Mouse (Mus musculus) frontal cortex, postnatal 14 days (tissue): ENCODE results near the gene Hist3h2ba.

Experiments used
- DNase-seq, 2 experiments: peaks; one replicate each; pipeline ENCODE4 v3.0.0; 2022; ENCODE audit warnings: low spot score in 2 of 2

The Hist3h2ba gene

GRCm38 (mm10) chr11:58963543-58963942 is 14.8 kb downstream of the Hist3h2ba start:
- peak in 1 of 2 experiments; percentile 22 for DNase-seq

DNA sequence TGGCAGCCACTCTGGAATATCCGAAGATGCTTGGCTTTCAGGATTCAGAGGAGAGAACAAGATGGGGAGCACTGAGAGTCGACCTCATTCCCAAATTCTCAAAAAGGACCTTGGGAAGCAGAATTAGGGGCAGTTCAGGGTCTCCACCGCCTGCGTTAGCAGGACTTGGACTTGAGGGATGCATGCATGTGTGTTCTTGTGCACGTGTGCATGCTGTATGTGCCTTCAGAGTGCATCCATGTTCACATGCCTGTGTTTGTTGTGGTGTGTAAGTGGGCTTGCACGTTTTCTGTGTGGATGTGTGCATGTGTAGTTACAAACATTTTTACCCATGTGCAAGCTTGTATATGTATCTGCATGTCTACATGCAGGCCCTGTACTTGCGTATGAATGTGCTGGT is 15.5 kb downstream of the Hist3h2ba start:
- DNase-seq = peak in 1 of 2 experiments; percentile 2

DNA sequence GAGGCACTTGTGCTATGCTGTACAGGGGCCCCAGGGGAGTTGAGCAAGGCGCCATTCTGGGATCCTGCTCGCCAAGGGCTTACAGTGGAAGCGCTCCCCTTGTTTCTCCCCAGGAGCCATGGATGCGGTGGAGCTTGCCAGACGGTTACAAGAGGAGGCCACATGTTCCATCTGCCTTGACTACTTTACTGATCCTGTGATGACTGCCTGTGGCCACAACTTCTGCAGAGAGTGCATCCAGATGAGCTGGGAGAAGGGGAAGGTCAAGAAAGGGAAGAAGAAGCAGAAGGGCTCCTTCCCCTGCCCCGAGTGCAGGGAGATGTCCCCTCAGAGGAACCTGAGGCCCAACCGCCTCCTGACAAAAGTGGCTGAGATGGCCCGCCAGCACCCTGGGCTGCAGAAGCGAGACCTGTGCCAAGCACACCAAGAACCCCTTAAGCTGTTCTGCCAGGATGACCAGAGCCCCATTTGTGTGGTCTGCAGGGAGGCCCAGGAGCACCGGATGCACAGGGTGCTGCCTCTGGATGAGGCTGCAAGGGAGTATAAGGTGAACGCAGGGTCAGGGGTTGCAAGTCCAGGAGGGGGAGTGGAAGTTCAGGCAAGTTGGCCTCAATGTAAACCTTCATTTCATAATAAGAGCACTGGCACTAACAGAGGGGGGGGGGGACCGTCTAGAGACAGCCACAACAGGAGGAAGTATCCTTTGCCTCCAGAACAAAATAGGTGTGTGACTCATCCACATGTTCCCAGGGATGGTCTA is 16.5 kb downstream of the Hist3h2ba start:
- no peak for DNase-seq

- no peak for DNase-seq
Observed at GRCm38 (mm10) chr11:58967346-58967745, 18.6 kb downstream of the Hist3h2ba start.

DNA sequence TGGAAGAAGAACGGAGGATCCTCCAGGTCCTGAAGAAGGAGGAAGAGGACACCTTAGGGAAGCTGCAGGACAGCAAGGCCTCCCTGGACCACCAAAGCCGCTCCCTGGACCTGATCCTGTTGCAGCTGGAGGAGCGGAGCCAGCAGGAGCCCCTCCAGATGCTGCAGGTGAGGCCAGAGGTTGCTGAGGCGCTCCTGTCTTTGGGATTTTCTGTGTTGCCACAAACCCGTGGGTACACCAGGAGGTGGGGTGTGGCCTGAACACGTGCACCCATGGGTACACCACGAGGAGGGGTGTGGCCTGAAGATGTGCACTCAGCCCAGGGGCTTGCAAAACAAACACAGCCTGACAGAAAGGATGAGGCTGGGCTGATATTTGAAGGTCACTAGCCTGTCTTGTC is 19.8 kb downstream of the Hist3h2ba start:
- DNase-seq = no peak

DNA sequence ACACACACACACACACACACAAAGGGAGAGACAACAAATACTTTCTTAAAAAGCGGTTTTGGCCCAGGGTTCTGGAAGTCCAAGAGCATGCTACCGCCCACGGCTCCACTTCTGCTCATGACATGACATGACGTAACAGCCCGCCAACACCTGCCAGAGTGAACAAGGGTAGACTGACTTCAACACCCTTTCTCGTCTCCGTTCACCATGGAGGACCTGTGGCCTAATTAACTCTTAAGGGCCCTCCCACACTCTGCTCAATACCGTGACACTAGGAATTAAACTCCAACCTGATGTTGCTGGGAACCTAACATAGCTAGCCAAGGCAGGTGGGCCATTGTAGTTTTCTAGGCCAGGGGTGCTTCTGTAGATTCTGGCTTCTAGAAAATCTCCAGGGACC is 20.3 kb downstream of the Hist3h2ba start:
- DNase-seq = no peak

GRCm38 (mm10) chr11:58969659-58970058 is 20.9 kb downstream of the Hist3h2ba start:
- no peak for DNase-seq

DNA sequence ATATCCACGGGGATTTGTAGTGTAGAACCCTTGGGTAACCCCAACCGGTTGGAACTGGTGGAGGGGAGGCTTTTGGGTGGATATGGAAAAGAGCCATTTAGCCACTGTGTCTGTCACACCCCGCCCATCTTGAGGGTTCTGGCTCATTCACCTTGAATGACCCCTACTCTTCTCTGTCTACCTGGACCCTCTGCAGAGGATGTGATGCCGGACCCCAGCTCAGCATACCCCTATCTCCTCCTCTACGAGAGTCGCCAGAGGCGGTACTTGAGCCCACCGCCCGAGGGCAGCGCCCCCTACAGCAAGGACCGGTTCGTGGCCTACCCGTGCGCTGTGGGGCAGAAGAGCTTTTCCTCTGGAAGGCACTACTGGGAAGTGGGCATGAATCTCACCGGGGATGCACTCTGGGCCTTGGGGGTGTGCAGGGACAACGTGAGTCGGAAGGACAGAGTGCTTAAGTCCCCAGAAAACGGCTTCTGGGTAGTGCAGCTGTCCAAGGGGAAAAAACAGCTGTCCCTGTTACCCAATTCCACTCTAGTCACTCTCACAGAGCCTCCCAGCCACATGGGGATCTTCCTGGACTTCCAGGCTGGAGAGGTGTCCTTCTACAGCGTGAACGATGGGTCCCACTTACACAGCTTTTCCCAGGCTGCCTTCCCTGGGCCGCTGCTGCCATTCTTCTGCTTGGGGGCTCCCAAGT is 22.3 kb downstream of the Hist3h2ba start:
- no peak for DNase-seq

DNA sequence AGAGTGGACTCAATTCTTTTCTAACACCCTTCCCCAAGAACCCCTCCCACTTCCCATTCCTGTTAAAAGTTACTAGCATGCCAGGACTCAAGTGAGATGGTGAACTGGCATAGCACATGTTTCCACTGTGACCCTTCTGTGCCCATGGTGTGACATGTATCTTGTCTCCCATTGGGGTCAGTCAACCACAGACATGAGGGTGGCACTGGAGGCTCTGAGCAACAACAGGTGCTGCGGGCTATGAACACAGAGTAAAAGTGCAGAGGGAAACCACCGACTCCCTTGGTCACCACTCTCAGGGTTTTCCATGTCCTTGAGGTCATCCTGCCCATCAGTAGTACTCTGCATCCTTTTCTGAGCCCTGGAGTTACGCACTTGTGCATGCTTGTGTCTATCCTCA is 23.1 kb downstream of the Hist3h2ba start:
- no peak for DNase-seq

- no peak for DNase-seq
Observed at GRCm38 (mm10) chr11:58974414-58974813, 25.7 kb downstream of the Hist3h2ba start.

- no peak for DNase-seq
Observed at GRCm38 (mm10) chr11:58977150-58977549, 28.4 kb downstream of the Hist3h2ba start.

DNA sequence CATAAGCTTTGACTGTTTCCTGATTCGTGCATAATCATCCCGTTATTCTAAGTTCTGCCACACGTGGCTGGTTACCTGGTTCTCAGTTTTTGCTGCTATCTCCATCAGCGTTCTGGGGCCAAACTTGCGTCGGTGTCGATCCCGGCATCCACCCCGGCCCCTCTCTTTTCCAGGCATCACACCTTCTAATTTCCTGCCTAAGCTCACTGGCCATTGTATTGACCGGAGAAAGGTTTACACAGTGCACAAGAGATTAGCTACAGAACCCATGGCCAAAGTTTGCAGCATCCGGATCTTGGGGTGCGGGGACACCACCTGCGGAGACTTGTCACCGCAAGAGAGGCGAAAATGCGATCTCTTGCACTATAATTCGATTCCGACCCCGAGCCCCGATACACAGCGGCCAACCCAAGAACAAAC is 28.9 kb downstream of the Hist3h2ba start:
- no peak for DNase-seq

- DNase-seq = no peak
Observed at GRCm38 (mm10) chr11:58978027-58978705, 29.4 kb downstream of the Hist3h2ba start, which contains the start of gene Trim11. Trim11 (plus strand) TSS chr11:58978093.

- DNase-seq = no peak
Observed at GRCm38 (mm10) chr11:58978706-58979030, 29.9 kb downstream of the Hist3h2ba start.

GRCm38 (mm10) chr11:58979183-58979582 is 30.5 kb downstream of the Hist3h2ba start:
- DNase-seq = no peak

DNA sequence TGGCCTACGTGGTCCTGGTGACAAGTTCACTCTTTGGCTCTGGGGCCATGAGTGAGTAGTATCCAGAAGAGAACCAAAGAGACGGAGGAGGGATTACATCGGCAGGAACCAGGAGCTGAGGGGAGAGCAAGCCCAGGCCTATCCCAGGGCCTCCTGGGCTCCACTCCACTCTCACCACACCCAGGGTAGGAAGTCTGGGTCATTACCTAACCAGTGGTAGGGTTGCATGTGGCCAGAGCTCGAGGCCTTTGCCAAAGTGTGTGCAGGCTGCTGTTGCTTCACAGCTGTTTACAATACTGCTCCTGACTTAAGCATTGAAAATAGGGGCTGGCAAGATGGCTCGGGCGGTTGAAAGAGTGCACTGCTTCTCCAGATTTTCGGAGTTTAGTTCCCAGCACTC is 30.9 kb downstream of the Hist3h2ba start:
- DNase-seq = no peak

GRCm38 (mm10) chr11:58980381-58980990 is 31.8 kb downstream of the Hist3h2ba start:
- DNase-seq = no peak

- DNase-seq = peak; percentile 59 to 61
Observed at GRCm38 (mm10) chr11:58981541-58982447, 33.1 kb downstream of the Hist3h2ba start.

- no peak for DNase-seq
Observed at GRCm38 (mm10) chr11:58982471-58983097, 33.9 kb downstream of the Hist3h2ba start.

DNA sequence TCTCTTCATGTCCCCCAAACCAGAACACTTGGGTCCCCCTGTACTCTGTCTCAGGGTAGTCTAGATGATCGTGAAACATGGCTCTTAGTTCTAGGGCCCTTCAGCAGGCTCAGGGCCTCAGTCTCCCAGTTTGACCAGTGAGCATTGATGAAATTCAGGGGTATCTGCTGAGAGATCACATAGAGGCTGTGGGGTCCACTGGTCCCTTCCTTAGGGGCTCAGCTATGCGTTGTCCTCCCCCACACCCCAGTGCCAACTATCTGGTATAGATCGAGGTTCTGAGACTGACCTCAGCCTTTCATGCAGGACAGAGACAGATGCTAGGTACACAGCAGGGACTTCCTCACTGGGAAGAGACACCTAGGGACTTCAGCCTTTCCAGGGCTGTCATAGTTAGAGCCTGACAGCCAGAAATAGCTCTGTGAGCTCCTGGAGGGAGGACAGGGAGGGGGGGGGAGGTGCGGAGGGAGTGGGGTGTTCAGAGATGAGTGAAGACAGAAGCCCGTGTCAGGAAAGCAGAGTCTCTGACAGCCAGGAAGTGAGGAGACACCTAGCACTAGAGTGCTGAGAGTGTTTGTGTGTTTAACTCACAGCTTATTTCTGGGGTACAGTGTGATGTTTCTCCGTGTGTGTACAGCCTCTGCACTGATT is 35.1 kb downstream of the Hist3h2ba start:
- no peak for DNase-seq
